Mouse (Mus musculus) liver, adult 2 months (tissue): ENCODE measurements around the gene Grifin.

ENCODE experiments used
- CTCF ChIP-seq: fragments of 200-500 bp; IDR thresholded peaks from 2 replicates; pipeline ENCODE4 v1.5.1; 2011; ENCODE audit warnings: low read depth, low read length, control low read depth
- POLR2A ChIP-seq: fragments of 200-500 bp; IDR thresholded peaks from 2 replicates; pipeline ENCODE4 v1.6.1; 2011; ENCODE audit warnings: low read length, control low read depth; ENCODE audit not compliant: insufficient read depth; ENCODE audit errors: extremely low read depth

GRCm38 (mm10) chr5:140556859-140557258, 8.0 kb downstream of the Grifin start:
- TF ChIP-seq POLR2A (no peak), CTCF (no peak)
